Mouse (Mus musculus): ENCODE measurements around the gene Glod5.

The Glod5 gene

GRCm38 (mm10) chrX:7968226-7968625 lies 50.1 kb downstream of the Glod5 start:
- no peak for DNase-seq (ENCODE audit: low read depth)

DNA sequence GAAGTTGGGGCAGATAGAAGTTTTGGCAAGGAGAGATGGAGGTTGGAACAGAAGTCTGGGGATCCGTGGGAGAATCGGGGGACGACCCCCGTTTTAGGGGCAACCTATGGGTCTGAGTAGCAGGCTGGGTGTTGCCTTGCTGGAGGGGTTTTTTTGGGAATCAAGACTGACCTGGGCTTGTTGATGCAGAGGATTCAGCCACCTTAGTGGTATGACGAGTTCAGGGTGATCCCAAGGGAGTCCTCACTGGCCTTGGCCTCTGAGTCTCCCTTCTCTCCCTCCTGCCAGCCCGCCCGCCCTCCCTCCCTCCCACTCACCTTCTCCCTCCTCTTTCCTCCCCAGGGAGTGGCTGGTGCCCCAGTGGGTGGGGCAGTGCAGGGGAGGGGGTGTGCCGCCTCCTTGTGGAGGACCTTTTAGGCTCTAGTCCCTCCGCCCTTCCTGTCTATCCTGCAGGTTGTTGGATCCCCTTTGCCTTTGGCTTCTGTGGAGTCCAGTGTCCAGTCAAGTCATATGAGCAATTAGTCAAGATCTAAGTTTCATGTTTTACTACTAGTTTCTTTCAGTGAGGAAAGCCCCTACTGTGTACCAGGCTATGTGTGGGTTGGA lies 50.6 kb downstream of the Glod5 start:
- no peak for DNase-seq (ENCODE audit: low read depth)

- no peak for DNase-seq (ENCODE audit: low read depth)
Measured at GRCm38 (mm10) chrX:7966161-7966560, 52.1 kb downstream of the Glod5 start.

DNA sequence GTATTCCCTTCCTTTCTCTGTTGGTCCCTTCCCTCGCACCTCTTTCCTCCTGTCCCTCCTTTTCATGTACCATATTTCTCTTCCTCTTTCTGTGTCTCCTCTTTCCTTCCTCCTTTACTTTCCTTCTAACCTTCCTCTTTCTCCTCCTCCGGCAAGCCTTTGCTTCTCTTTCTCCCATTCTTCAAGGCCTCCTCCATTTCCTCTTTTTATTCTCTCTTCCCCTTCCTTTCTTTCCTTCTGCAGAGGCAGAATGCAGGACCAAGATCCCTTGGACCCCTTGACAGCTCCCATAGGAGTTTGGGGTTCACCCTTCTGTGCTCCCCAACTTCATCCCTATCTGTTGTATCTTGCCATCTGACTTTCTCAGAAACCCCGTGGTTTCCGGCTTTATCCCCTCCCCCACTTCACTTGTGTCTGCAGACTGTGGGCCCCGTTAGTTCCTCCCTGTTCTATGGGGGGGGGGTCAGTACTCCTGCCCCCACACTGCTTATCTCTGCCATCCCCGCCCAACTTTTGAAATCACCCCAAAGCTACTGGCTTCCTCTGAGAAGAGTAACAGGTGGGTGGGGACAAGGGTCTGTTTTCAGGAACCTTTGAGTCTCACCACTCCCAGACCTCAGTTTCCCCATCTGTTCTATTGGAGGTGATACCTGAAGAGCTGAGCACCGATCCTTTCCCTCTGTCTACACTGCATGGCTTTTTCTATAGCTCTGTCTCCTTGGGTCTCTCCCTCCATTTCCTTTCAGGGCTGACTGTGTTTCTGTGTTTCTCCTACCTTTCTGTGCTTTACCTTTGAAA lies 54.3 kb downstream of the Glod5 start:
- no peak for DNase-seq (ENCODE audit: low read depth)

GRCm38 (mm10) chrX:7958868-7959267 lies 59.4 kb downstream of the Glod5 start:
- no peak for DNase-seq (ENCODE audit: low read depth)
